Mouse (Mus musculus) neural tube, embryonic 14.5 days (tissue): ENCODE results near the gene H3f3b. TPM values are rescaled to one million over a fixed set of nuclear protein-coding genes. Genes with fewer than 3 reads are reported as not detected.

Experiments used
- ATAC-seq: fragments of 200-750 bp; cut with Nextera tagmentation; 2 replicates; pipeline ENCODE4 v1.8.0; 2017; ENCODE audit warnings: low read depth, mild to moderate bottlenecking, moderate TSS enrichment, moderate library complexity
- H3K27ac ChIP-seq: fragments of 300-500 bp; sonication (generic); 2 replicates; pipeline ENCODE4 v1.5.1; 2014; ENCODE audit warnings: low read depth, mild to moderate bottlenecking, control low read depth, low read length, moderate library complexity, mixed read lengths
- H3K27me3 ChIP-seq: fragments of 300-500 bp; sonication (generic); 2 replicates; pipeline ENCODE4 v1.6.1; 2014; ENCODE audit warnings: low read length; ENCODE audit not compliant: control insufficient read depth, insufficient read depth
- H3K36me3 ChIP-seq: fragments of 300-500 bp; sonication (generic); 2 replicates; pipeline ENCODE4 v1.6.1; 2014; ENCODE audit warnings: low read length, mixed read lengths; ENCODE audit not compliant: control insufficient read depth, insufficient read depth
- H3K4me1 ChIP-seq: fragments of 300-500 bp; sonication (generic); 2 replicates; pipeline ENCODE4 v1.6.1; 2014; ENCODE audit warnings: low read length; ENCODE audit not compliant: control insufficient read depth, insufficient read depth
- H3K4me2 ChIP-seq: fragments of 300-500 bp; sonication (generic); 2 replicates; pipeline ENCODE4 v1.6.1; 2014; ENCODE audit warnings: mild to moderate bottlenecking, low read depth, low read length, control low read depth
- H3K4me3 ChIP-seq: fragments of 300-500 bp; sonication (generic); 2 replicates; pipeline ENCODE4 v1.5.1; 2014; ENCODE audit warnings: low read depth, low read length, control low read depth, mixed read lengths
- H3K9ac ChIP-seq: fragments of 300-500 bp; sonication (generic); replicated peaks from 2 replicates; pipeline ENCODE4 v1.6.1; 2014; ENCODE audit warnings: low read depth, mild to moderate bottlenecking, control low read depth, low read length, mixed read lengths
- H3K9me3 ChIP-seq: fragments of 300-500 bp; sonication (generic); 2 replicates; pipeline ENCODE4 v1.6.1; 2016; ENCODE audit warnings: low read length; ENCODE audit not compliant: control insufficient read depth
- WGBS: fragments of 180-500 bp; shearing (Covaris S2); extraction: QIAGEN DNeasy Blood & Tissue Kit; methylation state at CpG from one replicate; pipeline ENCODE4 v1.1.7; 2014; 5-methylcytosine and 5-hydroxymethylcytosine counted together
- polyA plus RNA-seq: library from polyadenylated mRNA; unstranded; fragments of >200 nt; fragmentation: Nextera tagmentation; extraction: Ambion mirVana; gene quantifications from 2 replicates; pipeline ENCODE4 v1.2.1, GENCODE M21; 2014

Gene H3f3b
- polyA plus RNA-seq, 1 experiment from 2014 or later: 1,887 TPM

- 70% methylated on average over 13 of the region's 13 CpGs for WGBS
- ATAC-seq: no peak
- peaks cover 32% of the 10 kb centered on the region for H3K36me3 ChIP-seq
- H3K27ac ChIP-seq: no peak overlapping the region
- H3K27me3 ChIP-seq: no peaks in the 10 kb centered on the region
- no peaks in the 10 kb centered on the region for H3K4me1 ChIP-seq
- H3K9me3 ChIP-seq: no peaks in the 10 kb centered on the region
- H3K4me2 ChIP-seq: no peak overlapping the region
- H3K4me3 ChIP-seq: no peak overlapping the region
- no peak overlapping the region for H3K9ac ChIP-seq
Measured at GRCm38 (mm10) chr11:116063562-116063961, 35.8 kb upstream of the H3f3b start.

- Histone ChIP-seq H3K4me1 (no peaks in the 10 kb centered on the region), H3K27me3 (no peaks in the 10 kb centered on the region), H3K4me3 (no peak overlapping the region), H3K9me3 (no peaks in the 10 kb centered on the region), H3K27ac (no peak overlapping the region), H3K36me3 (peaks cover 39% of the 10 kb centered on the region), H3K4me2 (no peak overlapping the region), H3K9ac (no peak overlapping the region)
- 51% methylated on average over 8 of the region's 8 CpGs for WGBS
- ATAC-seq: no peak
Measured at GRCm38 (mm10) chr11:116062521-116062920, 34.8 kb upstream of the H3f3b start.

DNA sequence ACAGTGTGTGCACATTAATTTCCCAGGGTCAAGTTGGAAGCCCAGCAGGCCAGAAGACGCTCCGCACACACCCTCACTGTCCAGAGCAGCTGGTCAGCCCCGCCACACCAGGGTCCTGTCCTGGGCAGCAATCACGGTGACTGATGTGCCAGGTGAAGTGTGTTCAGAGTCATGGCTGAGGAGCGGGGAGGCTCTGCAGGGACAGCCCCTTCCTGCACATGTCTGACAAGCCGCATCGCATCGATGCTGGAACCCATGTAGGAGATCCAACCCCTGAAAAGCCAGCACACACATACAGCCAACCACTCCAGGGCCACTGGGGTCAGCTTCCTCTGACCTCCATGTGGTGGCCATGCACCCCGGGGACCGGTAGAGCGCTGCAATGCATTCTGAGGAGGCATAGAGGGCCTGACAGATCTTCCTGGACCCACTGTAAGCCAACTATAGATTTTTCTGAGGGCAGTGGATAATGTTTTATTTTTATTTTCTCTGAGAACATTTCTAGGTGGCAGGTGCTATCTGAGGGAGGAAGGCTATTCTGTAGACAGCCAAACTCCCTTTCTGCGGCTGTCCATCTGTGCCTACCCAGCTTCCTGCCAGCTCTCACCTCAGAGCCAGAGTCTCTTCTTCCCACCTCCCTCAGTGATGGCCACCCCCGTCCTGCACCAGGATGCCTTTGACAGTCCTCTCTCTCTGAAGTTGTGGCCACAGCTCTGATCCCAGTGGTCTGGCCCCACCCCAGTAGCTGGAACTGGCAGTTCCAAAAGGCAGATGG, 34.1 kb upstream of the H3f3b start:
- Histone ChIP-seq H3K27ac (no peak overlapping the region), H3K9ac (no peak overlapping the region), H3K4me3 (no peak overlapping the region), H3K4me1 (no peaks in the 10 kb centered on the region), H3K27me3 (no peaks in the 10 kb centered on the region), H3K4me2 (no peak overlapping the region), H3K9me3 (no peaks in the 10 kb centered on the region), H3K36me3 (peaks cover 46% of the 10 kb centered on the region)
- 87% methylated on average over 13 of the region's 13 CpGs for WGBS
- ATAC-seq: no peak

- Histone ChIP-seq H3K9me3 (no peaks in the 10 kb centered on the region), H3K4me1 (no peaks in the 10 kb centered on the region), H3K27me3 (no peaks in the 10 kb centered on the region), H3K27ac (no peak overlapping the region), H3K4me3 (no peak overlapping the region), H3K9ac (no peak overlapping the region), H3K4me2 (no peak overlapping the region), H3K36me3 (peaks cover 58% of the 10 kb centered on the region)
- 93% methylated on average over 9 of the region's 9 CpGs for WGBS
- ATAC-seq: no peak
Measured at GRCm38 (mm10) chr11:116060596-116060995, 32.8 kb upstream of the H3f3b start.

GRCm38 (mm10) chr11:116059691-116060025, 31.9 kb upstream of the H3f3b start:
- 97% methylated on average over 11 of the region's 11 CpGs for WGBS
- no peak for ATAC-seq
- H3K9ac ChIP-seq: no peak overlapping the region
- H3K9me3 ChIP-seq: no peaks in the 10 kb centered on the region
- H3K4me2 ChIP-seq: no peak overlapping the region
- no peaks in the 10 kb centered on the region for H3K27me3 ChIP-seq
- no peak overlapping the region for H3K4me3 ChIP-seq
- H3K36me3 ChIP-seq: peaks cover 67% of the 10 kb centered on the region
- no peaks in the 10 kb centered on the region for H3K4me1 ChIP-seq
- no peak overlapping the region for H3K27ac ChIP-seq

GRCm38 (mm10) chr11:116058868-116059690, 31.3 kb upstream of the H3f3b start:
- no peaks in the 10 kb centered on the region for H3K27me3 ChIP-seq
- H3K36me3 ChIP-seq: peaks cover 67% of the 10 kb centered on the region
- WGBS: 93% methylated on average over 17 of the region's 17 CpGs

DNA sequence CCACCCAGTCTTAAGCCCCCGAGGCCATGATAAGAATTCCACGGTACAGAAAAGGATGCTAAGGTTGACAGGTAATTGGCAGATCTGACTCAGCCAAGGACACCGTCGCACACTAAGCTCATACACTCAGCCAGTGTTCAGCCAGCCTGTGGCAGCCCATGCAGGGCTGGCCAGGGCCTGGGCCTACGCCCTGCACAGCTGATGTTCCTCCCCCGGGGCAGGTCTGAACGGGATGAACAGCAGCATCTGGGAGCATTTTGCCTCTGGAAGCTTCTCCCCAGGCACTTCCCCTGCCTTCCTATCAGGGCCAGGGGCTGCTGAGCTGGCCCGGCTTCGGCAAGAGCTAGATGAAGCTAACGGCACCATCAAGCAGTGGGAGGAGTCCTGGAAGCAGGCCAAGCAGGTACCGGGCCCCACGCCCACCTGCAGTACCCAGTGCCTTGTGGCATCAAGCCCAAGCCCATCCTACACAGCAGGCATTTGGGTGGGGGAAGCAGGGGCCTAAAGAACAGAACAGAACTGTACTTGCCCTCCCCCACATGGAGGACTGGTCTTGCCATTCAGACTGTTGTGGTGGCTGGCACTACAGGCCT, 30.4 kb upstream of the H3f3b start:
- Histone ChIP-seq H3K9ac (no peak overlapping the region), H3K4me3 (no peak overlapping the region), H3K27me3 (no peaks in the 10 kb centered on the region), H3K9me3 (no peaks in the 10 kb centered on the region), H3K4me1 (no peaks in the 10 kb centered on the region), H3K4me2 (no peak overlapping the region), H3K36me3 (peaks cover 74% of the 10 kb centered on the region), H3K27ac (no peak overlapping the region)
- no peak for ATAC-seq
- WGBS: 85% methylated on average over 12 of the region's 12 CpGs

More at GRCm38 (mm10) chr11:116058868-116059690, 31.3 kb upstream of the H3f3b start:
- no peak overlapping the region for H3K9ac ChIP-seq
- no peak overlapping the region for H3K27ac ChIP-seq
- no peak for ATAC-seq
- H3K4me3 ChIP-seq: no peak overlapping the region
- no peaks in the 10 kb centered on the region for H3K9me3 ChIP-seq
- no peak overlapping the region for H3K4me2 ChIP-seq
- no peaks in the 10 kb centered on the region for H3K4me1 ChIP-seq

GRCm38 (mm10) chr11:116057237-116057881, 29.6 kb upstream of the H3f3b start:
- Histone ChIP-seq H3K4me1 (no peaks in the 10 kb centered on the region), H3K9me3 (no peaks in the 10 kb centered on the region), H3K4me2 (no peak overlapping the region), H3K27ac (no peak overlapping the region), H3K27me3 (no peaks in the 10 kb centered on the region), H3K9ac (no peak overlapping the region), H3K36me3 (peaks cover 79% of the 10 kb centered on the region), H3K4me3 (no peak overlapping the region)
- WGBS: 89% methylated on average over 4 of the region's 4 CpGs
- no peak for ATAC-seq
